Mouse (Mus musculus) myocyte (in vitro differentiated cells): ENCODE measurements around the gene Ffar3.

Experiments used
- SRF ChIP-seq: IDR thresholded peaks from one replicate; pipeline ENCODE4 v1.6.1; 2011; ENCODE audit warnings: low read depth; ENCODE audit not compliant: control insufficient read depth, insufficient read length
- USF1 ChIP-seq: IDR thresholded peaks from one replicate; pipeline ENCODE4 v1.6.1; 2011; ENCODE audit warnings: low read depth, mild to moderate bottlenecking, control low read depth, moderate library complexity

GRCm38 (mm10) chr7:30821532-30821931, 34.4 kb downstream of the Ffar3 start:
- TF ChIP-seq SRF (no peak), USF1 (no peak)
